Mouse (Mus musculus): ENCODE results near the gene Kif2a. TPM values are rescaled to one million over a fixed set of nuclear protein-coding genes. Genes with fewer than 3 reads are reported as not detected.

The Kif2a gene
- 16.3 and 19.7 TPM in 2 replicates for total RNA-seq (2012; rRNA removed)
- total RNA-seq (2014; rRNA removed), result 17.3 and 21.1 TPM in 2 replicates
- polyA plus RNA-seq (2012; ENCODE audit: insufficient read length, low read depth), result 85.5 and 99.3 TPM in 2 replicates

DNA sequence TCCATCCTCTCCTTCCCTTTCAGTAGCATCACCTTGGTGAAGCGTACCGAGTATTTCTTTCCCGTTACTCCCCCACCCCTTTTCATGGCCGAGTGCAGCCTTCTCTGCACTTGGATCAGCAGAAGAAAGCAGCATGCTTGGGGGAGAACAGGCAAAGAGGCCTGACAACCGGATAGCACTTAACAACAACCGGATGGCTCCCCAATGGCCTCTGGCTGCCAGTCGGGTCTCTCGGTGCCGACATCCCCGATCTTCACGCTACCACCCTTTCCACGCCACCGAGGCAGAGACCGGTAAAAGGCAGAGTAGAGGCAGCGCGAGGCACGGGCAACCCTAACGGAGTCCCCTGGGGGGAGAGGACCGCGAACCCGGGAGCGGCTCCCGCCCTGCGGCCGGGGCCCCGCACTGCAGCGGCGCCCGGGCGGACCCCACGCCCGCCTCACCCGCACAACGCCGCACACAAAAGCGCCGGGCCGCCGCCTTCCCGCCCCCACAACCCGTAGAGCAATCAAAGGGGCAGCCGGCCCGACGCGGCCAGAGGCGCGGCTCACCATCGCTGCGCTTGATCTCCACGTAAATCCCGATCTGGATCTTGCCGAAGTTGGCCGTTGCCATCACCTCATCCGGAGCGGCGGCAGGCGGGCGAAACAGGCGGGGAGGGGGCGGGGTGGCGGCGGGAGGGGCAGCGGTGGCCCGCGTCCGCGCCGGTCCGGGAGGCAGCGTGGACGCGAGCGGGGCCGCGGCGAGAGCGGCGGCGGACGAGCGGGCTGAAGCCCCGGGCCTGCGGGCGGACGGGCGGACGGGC lies at the start of gene Kif2a:
Gene Kif2a (minus strand): TSS at position 666 of the 805 bp plus-strand sequence.
- Histone ChIP-seq H3K27ac (ENCODE audit: insufficient read depth, low read depth) (peak within 1 kb of the TSS; percentile 85), H3K9ac (ENCODE audit: insufficient read depth, low read depth) (peak within 1 kb of the TSS; percentile 94), H3K79me2 (replicated peaks; ENCODE audit: control insufficient read depth, extremely low read depth, insufficient read depth, poor library complexity, severe bottlenecking) (peaks cover 36% of the 10 kb centered on the region), H3K36me3 (replicated peaks in 1 of 2; ENCODE audit: control insufficient read depth in 1 of 2, insufficient read depth in 1 of 2, low read length in 1 of 2) (peaks cover 7 to 21% of the 10 kb centered on the region in 2 experiments), H3K4me1 (ENCODE audit: control insufficient read depth in 1 of 2, insufficient read depth in 2 of 2) (peaks cover 0 to 50% of the 10 kb centered on the region in 2 experiments; a peak in 2 of 4 replicates), H3K27me3 (replicated peaks) (no peaks in the 10 kb centered on the region), H3K4me3 (replicated peaks in 1 of 3; ENCODE audit: low read depth in 2 of 3, low read length in 2 of 3, poor library complexity in 1 of 3) (peak within 1 kb of the TSS; percentile 76 to 99 (median 76)), H3K4me2 (ENCODE audit: insufficient read depth, low read depth, poor library complexity, severe bottlenecking) (peak within 1 kb of the TSS; percentile 64), H3K9me3 (replicated peaks; ENCODE audit: low read length) (peaks cover 5% of the 10 kb centered on the region)
- TF ChIP-seq HCFC1 (IDR thresholded peaks at IDR 0.05; ENCODE audit: low read depth, low read length) (peak; percentile 27; the same call in 1 of the 2 replicates), MYC (IDR thresholded peaks at IDR 0.05; ENCODE audit: low read depth, low read length) (0 out of 2 replicates have a peak, but pooled peaks have one; percentile 30), SIN3A (IDR thresholded peaks at IDR 0.05; ENCODE audit: low read length) (peak; percentile 63; the same call in 1 of the 2 replicates), ELF1 (IDR thresholded peaks at IDR 0.05; ENCODE audit: low read depth, low read length) (no peak), NRF1 (IDR thresholded peaks at IDR 0.05; ENCODE audit: low read depth, low read length) (no peak), RAD21 (IDR thresholded peaks at IDR 0.05; ENCODE audit: low read depth, low read length) (no peak), ETS1 (conservative IDR thresholded peaks at IDR 0.05; ENCODE audit: low read depth, low read length) (no peak), ZMIZ1 (IDR thresholded peaks at IDR 0.05; ENCODE audit: low read depth, low read length) (no peak), UBTF (IDR thresholded peaks at IDR 0.05; ENCODE audit: low read depth, low read length) (no peak; the same call in 1 of the 2 replicates), CHD1 (IDR thresholded peaks at IDR 0.05; ENCODE audit: low read depth, low read length) (no peak)
- DNase-seq (ENCODE audit: extremely low read depth), result peak; percentile 42
- dilution Hi-C loops (cut with MboI; ENCODE audit: extremely low pct_ligation_motif_present, extremely low pct_unique_long_range_greater_than_20kb, low sequenced_read_pairs), result no loop called here
- in situ Hi-C loops (cut with MboI; ENCODE audit: low pct_ligation_motif_present, low pct_unique_long_range_greater_than_20kb, low sequenced_read_pairs), result no loop called here

DNA sequence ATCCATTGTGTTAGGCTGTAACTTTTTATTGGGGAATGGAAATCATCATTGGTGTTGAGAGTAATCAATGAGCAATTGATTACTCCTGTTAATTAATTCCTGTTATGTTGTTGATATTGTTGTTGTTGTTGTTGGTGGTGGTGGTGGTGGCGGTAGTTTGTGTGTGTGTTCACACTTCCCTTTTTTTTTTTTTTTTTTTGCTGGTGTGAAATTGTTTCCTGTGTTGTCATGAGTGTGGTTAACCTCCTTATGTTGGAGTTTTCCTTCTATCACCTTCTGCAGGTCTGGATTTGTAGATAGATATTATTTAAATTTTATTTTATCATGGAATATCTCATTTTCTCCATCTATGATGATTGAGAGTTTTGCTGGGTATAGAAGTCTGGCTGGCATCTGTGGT lies 47.1 kb upstream of the Kif2a start:
- H3K79me2 ChIP-seq (replicated peaks; ENCODE audit: control insufficient read depth, extremely low read depth, insufficient read depth, poor library complexity, severe bottlenecking), result no peaks in the 10 kb centered on the region
- in situ Hi-C loops (cut with MboI; ENCODE audit: low pct_ligation_motif_present, low pct_unique_long_range_greater_than_20kb, low sequenced_read_pairs) (no loop called here), dilution Hi-C loops (cut with MboI; ENCODE audit: extremely low pct_ligation_motif_present, extremely low pct_unique_long_range_greater_than_20kb, low sequenced_read_pairs) (no loop called here)
- H3K4me3 ChIP-seq (replicated peaks in 1 of 3; ENCODE audit: low read depth in 2 of 3, low read length in 2 of 3, poor library complexity in 1 of 3), result no peak overlapping the region
- no peaks in the 10 kb centered on the region for H3K36me3 ChIP-seq (replicated peaks in 1 of 2; ENCODE audit: control insufficient read depth in 1 of 2, insufficient read depth in 1 of 2, low read length in 1 of 2)
- DNase-seq (ENCODE audit: extremely low read depth), result no peak
- TF ChIP-seq ZNF384 (IDR thresholded peaks at IDR 0.05; ENCODE audit: low read depth, low read length) (peak; percentile 56), POLR2A (IDR thresholded peaks at IDR 0.05; ENCODE audit: low read depth, low read length) (no peak)
- H3K4me2 ChIP-seq (ENCODE audit: insufficient read depth, low read depth, poor library complexity, severe bottlenecking), result no peak overlapping the region
- H3K9me3 ChIP-seq (replicated peaks; ENCODE audit: low read length), result no peaks in the 10 kb centered on the region
- no peaks in the 10 kb centered on the region for H3K27me3 ChIP-seq (replicated peaks)
- H3K4me1 ChIP-seq (ENCODE audit: control insufficient read depth in 1 of 2, insufficient read depth in 2 of 2), result peaks cover 4% of the 10 kb centered on the region in 2 experiments; a peak in 2 of 4 replicates
- no peak overlapping the region for H3K27ac ChIP-seq (ENCODE audit: insufficient read depth, low read depth)
- no peak overlapping the region for H3K9ac ChIP-seq (ENCODE audit: insufficient read depth, low read depth)

Data from CH12.LX (cell line).